Mouse (Mus musculus) CH12.LX (cell line): Measurements from ENCODE around the gene Zscan22. TPM values are rescaled to one million over a fixed set of nuclear protein-coding genes. Genes with fewer than 3 reads are reported as not detected.

Experiments used
- DNase-seq: peaks from one replicate; pipeline ENCODE4 v3.0.0-alpha.2; 2013; ENCODE audit errors: extremely low read depth
- H3K27ac ChIP-seq: 2 replicates; pipeline ENCODE4 v1.5.1; 2012; ENCODE audit warnings: low read depth, mild to moderate bottlenecking, control low read depth, moderate library complexity; ENCODE audit not compliant: insufficient read depth
- H3K27me3 ChIP-seq: replicated peaks from 2 replicates; pipeline ENCODE3; 2012; ENCODE audit warnings: inconsistent platforms
- H3K36me3 ChIP-seq, 2 experiments: replicated peaks in 1 of 2; 2 replicates each; pipeline versions ENCODE3 to v1.6.1; 2012; ENCODE audit warnings: inconsistent platforms in 1 of 2, low read length in 1 of 2, mild to moderate bottlenecking in 1 of 2, mixed read lengths in 1 of 2, moderate library complexity in 1 of 2; ENCODE audit not compliant: control insufficient read depth in 1 of 2, insufficient read depth in 1 of 2
- H3K4me1 ChIP-seq, 2 experiments: 2 replicates each; pipeline ENCODE4 v1.6.1; 2012; ENCODE audit warnings: inconsistent platforms in 1 of 2, moderate library complexity in 1 of 2; ENCODE audit not compliant: insufficient read depth in 2 of 2, control insufficient read depth in 1 of 2
- H3K4me2 ChIP-seq: 2 replicates; pipeline ENCODE4 v1.6.1; 2012; ENCODE audit warnings: low read depth, mild to moderate bottlenecking, control low read depth; ENCODE audit not compliant: poor library complexity, insufficient read depth, severe bottlenecking
- H3K4me3 ChIP-seq, 3 experiments: fragments of 150-350 bp in 1 of 3; sonication (generic) in 1 of 3; replicated peaks in 1 of 3; 2 replicates each; pipeline versions ENCODE3 to v1.5.1; 2011 to 2012; ENCODE audit warnings: low read depth in 2 of 3, low read length in 2 of 3, mild to moderate bottlenecking in 2 of 3, moderate library complexity in 2 of 3, control low read depth in 1 of 3, improper control_type of control experiment in 1 of 3, inconsistent platforms in 1 of 3, mixed read lengths in 1 of 3; ENCODE audit not compliant: poor library complexity in 1 of 3
- H3K79me2 ChIP-seq: replicated peaks from 2 replicates; pipeline ENCODE4 v1.6.1; 2012; ENCODE audit warnings: mild to moderate bottlenecking, moderate library complexity; ENCODE audit not compliant: control insufficient read depth, poor library complexity, insufficient read depth, severe bottlenecking; ENCODE audit errors: extremely low read depth
- H3K9ac ChIP-seq: 2 replicates; pipeline ENCODE4 v1.6.1; 2012; ENCODE audit warnings: low read depth, mild to moderate bottlenecking, control low read depth, moderate library complexity; ENCODE audit not compliant: insufficient read depth
- H3K9me3 ChIP-seq: replicated peaks from 2 replicates; pipeline ENCODE3; 2012; ENCODE audit warnings: low read length, inconsistent platforms, mixed read lengths
- CHD2 ChIP-seq: IDR thresholded peaks from 2 replicates; pipeline ENCODE4 v1.6.1; 2011; ENCODE audit warnings: low read length, improper control_type of control experiment
- ELF1 ChIP-seq: IDR thresholded peaks from 2 replicates; pipeline ENCODE4 v1.6.1; 2014; ENCODE audit warnings: low read depth, mild to moderate bottlenecking, inconsistent platforms, low read length, improper control_type of control experiment
- EP300 ChIP-seq: IDR thresholded peaks from 2 replicates; pipeline ENCODE4 v1.6.1; 2011; ENCODE audit warnings: low read length, improper control_type of control experiment
- HCFC1 ChIP-seq: IDR thresholded peaks from 2 replicates; pipeline ENCODE4 v1.6.1; 2012; ENCODE audit warnings: low read depth, mild to moderate bottlenecking, inconsistent platforms, low read length, improper control_type of control experiment
- IRF4 ChIP-seq: IDR thresholded peaks from 2 replicates; pipeline ENCODE4 v1.6.1; 2014; ENCODE audit warnings: low read depth, mild to moderate bottlenecking, inconsistent platforms, low read length, improper control_type of control experiment
- JUND ChIP-seq: conservative IDR thresholded peaks from 2 replicates; pipeline ENCODE4 v1.6.1; 2011; ENCODE audit warnings: low read depth, low read length, improper control_type of control experiment
- MAZ ChIP-seq: IDR thresholded peaks from 2 replicates; pipeline ENCODE4 v1.6.1; 2012; ENCODE audit warnings: low read depth, mild to moderate bottlenecking, inconsistent platforms, low read length, improper control_type of control experiment, moderate library complexity
- NRF1 ChIP-seq: IDR thresholded peaks from 2 replicates; pipeline ENCODE4 v1.6.1; 2014; ENCODE audit warnings: low read depth, mild to moderate bottlenecking, inconsistent platforms, low read length, improper control_type of control experiment, moderate library complexity
- RAD21 ChIP-seq: IDR thresholded peaks from 2 replicates; pipeline ENCODE4 v1.6.1; 2011; ENCODE audit warnings: low read depth, mild to moderate bottlenecking, low read length, improper control_type of control experiment, moderate library complexity
- SMC3 ChIP-seq: IDR thresholded peaks from 2 replicates; pipeline ENCODE4 v1.6.1; 2011; ENCODE audit warnings: low read depth, low read length, improper control_type of control experiment
- TBP ChIP-seq: conservative IDR thresholded peaks from 2 replicates; pipeline ENCODE4 v1.6.1; 2011; ENCODE audit warnings: low read depth, low read length, improper control_type of control experiment
- UBTF ChIP-seq: IDR thresholded peaks from 2 replicates; pipeline ENCODE4 v1.6.1; 2012; ENCODE audit warnings: low read depth, mild to moderate bottlenecking, inconsistent platforms, low read length, improper control_type of control experiment, moderate library complexity
- USF2 ChIP-seq: conservative IDR thresholded peaks from 2 replicates; pipeline ENCODE4 v1.6.1; 2011; ENCODE audit warnings: low read depth, low read length, improper control_type of control experiment
- ZMIZ1 ChIP-seq: IDR thresholded peaks from 2 replicates; pipeline ENCODE4 v1.6.1; 2012; ENCODE audit warnings: low read depth, mild to moderate bottlenecking, inconsistent platforms, low read length, improper control_type of control experiment
- ZNF384 ChIP-seq: IDR thresholded peaks from 2 replicates; pipeline ENCODE4 v1.6.1; 2012; ENCODE audit warnings: low read depth, low read length, improper control_type of control experiment, inconsistent platforms
- dilution Hi-C: fragments of 300-500 bp; cut with MboI; formaldehyde crosslinking; loops from 2 replicates; pipeline ENCODE4 v1.14.3; 2020; ENCODE audit warnings: low sequenced_read_pairs; ENCODE audit not compliant: extremely low pct_unique_long_range_greater_than_20kb, extremely low pct_ligation_motif_present
- in situ Hi-C: fragments of 300-500 bp; cut with MboI; formaldehyde crosslinking; loops from 3 replicates; pipeline ENCODE4 v1.14.3; 2019; ENCODE audit warnings: low sequenced_read_pairs, low pct_ligation_motif_present, low pct_unique_long_range_greater_than_20kb, mixed read lengths
- polyA plus RNA-seq: library from polyadenylated mRNA; unstranded; fragments of >175 nt; gene quantifications from 2 replicates; pipeline ENCODE4 v1.2.1, GENCODE M21; 2012; ENCODE audit warnings: low read depth; ENCODE audit not compliant: insufficient read length
- total RNA-seq, 2 experiments: library from RNA; depleted of rRNA; stranded (reverse); fragments of 300-350 nt in 1 of 2; fragments of >200 nt in 1 of 2; gene quantifications; 2 replicates each; pipeline ENCODE4 v1.2.3; 2012 to 2014

Zscan22 gene
- total and polyA plus RNA-seq, 3 experiments, result 3.2 to 8.9 (median 3.3) TPM

DNA sequence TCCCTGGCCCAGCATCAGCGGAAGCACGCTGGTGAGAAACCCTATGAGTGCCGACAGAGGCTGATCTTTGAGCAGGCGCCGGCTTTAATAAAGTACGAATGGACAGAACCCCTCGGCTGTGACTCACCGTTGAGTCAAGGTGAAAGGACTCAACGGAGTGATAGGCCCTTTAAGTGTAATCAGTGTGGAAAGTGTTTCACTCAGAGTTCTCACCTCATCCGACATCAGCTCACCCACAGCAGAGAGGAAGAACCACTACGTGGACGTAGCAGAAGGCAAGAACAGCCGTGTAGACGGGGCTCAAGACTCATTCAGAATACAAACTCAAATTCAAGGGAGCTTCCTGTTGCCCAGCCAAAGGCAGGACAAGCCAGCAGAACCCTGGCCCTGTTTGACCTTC, 6.7 kb upstream of the Zscan22 start:
- Histone ChIP-seq H3K4me3 (no peak overlapping the region), H3K4me1 (peaks cover 2 to 27% of the 10 kb centered on the region in 2 experiments; a peak in 3 of 4 replicates), H3K9me3 (no peaks in the 10 kb centered on the region), H3K9ac (no peak overlapping the region), H3K36me3 (peaks cover 5 to 25% of the 10 kb centered on the region in 2 experiments), H3K4me2 (no peak overlapping the region), H3K27ac (no peak overlapping the region), H3K27me3 (no peaks in the 10 kb centered on the region), H3K79me2 (no peaks in the 10 kb centered on the region)
- in situ Hi-C loops (no loop called here), dilution Hi-C loops (no loop called here)
- no peak for DNase-seq
- TF ChIP-seq NRF1, result no peak
- no peak for TF ChIP-seq EP300
- no peak for TF ChIP-seq RAD21
- TF ChIP-seq SMC3, result no peak
- TF ChIP-seq USF2, result no peak
- TF ChIP-seq ZNF384, result no peak
- TF ChIP-seq JUND, result no peak
- TF ChIP-seq ZMIZ1, result no peak

DNA sequence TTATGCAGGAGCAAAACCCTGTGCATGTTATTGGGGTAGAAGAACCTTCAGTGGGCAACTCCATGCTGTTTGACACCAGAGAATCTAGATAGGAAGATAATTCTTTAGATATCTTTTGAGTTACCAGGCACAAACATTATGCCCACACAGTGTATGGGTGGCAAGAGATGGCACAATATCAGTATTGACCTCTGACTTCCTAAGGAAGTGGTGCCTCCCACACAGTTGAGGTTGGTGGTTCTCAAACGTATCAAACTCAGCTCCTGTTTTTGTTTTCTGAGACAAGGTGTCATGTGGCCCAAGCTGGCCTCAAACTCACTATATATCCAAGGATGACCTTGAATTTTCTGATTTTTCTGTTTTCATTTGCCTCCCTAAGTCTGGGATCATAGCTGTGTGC, 6.3 kb upstream of the Zscan22 start:
- Histone ChIP-seq H3K27ac (no peak overlapping the region), H3K4me3 (no peak overlapping the region), H3K36me3 (peaks cover 5 to 21% of the 10 kb centered on the region in 2 experiments), H3K4me1 (peaks cover 2 to 23% of the 10 kb centered on the region in 2 experiments; a peak in 3 of 4 replicates), H3K27me3 (no peaks in the 10 kb centered on the region), H3K4me2 (no peak overlapping the region), H3K9ac (no peak overlapping the region), H3K79me2 (no peaks in the 10 kb centered on the region), H3K9me3 (no peaks in the 10 kb centered on the region)
- in situ Hi-C loops (no loop called here), dilution Hi-C loops (no loop called here)
- TF ChIP-seq SMC3 (no peak), TBP (no peak), IRF4 (no peak), CHD2 (no peak), ZNF384 (no peak), NRF1 (no peak), UBTF (no peak)
- DNase-seq, result no peak

DNA sequence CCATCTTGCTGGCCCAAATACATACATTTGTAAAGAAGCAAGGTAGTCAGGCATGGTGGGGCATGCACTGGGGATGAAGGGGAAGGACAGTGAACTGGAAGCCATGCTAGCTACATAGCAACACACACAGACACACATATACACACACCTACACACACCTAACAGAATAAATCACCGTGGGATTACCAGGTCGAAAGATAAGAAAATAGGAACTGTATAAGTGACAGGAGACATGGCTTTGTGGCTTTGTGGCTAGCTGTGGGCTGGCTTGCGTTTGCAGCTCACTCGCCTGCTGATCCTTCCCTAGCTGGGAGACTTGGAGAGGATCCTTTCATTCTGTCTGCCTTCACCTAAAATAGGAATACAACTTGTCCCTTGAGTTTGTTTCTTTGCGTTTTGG, 3.9 kb downstream of the Zscan22 start:
- no peak for DNase-seq
- no peak overlapping the region for H3K9ac ChIP-seq
- dilution Hi-C loops, result no loop called here
- no peak overlapping the region for H3K27ac ChIP-seq
- no peaks in the 10 kb centered on the region for H3K27me3 ChIP-seq
- in situ Hi-C loops, result no loop called here
- no peaks in the 10 kb centered on the region for H3K9me3 ChIP-seq
- H3K36me3 ChIP-seq, result peaks cover 21 to 56% of the 10 kb centered on the region in 2 experiments
- H3K4me3 ChIP-seq, result no peak overlapping the region
- no peak overlapping the region for H3K4me2 ChIP-seq
- peaks cover 3 to 14% of the 10 kb centered on the region in 2 experiments; a peak in 3 of 4 replicates for H3K4me1 ChIP-seq
- peaks cover 14% of the 10 kb centered on the region for H3K79me2 ChIP-seq
- TF ChIP-seq SMC3, result no peak
- TF ChIP-seq RAD21, result no peak
- TF ChIP-seq HCFC1, result no peak
- no peak for TF ChIP-seq MAZ
- TF ChIP-seq ELF1, result no peak
